In genomic region chr19:3994932-3995331, GRCm38 (mm10) we compare ENCODE assay signal across 20 mouse cellular contexts. TPM values are rescaled to one million over a fixed set of nuclear protein-coding genes. Genes with fewer than 3 reads are reported as not detected.
"Had no signal": no experiment of that assay in that cellular context is flagged by ENCODE, and none has a peak within 500 bp of the region (broad histone marks: within the 10 kb centered on the region; RNA-seq: fewer than 3 reads in every experiment).

No protein-coding gene starts in this region.

- H3K9me3 ChIP-seq: lung, embryonic 15.5 days; megakaryocyte, embryonic 14.5 days; midbrain, embryonic 13.5 days; midbrain, embryonic 15.5 days; neural tube, embryonic 12.5 days; stomach, embryonic 15.5 days had no signal

- H3K27ac ChIP-seq: lung, embryonic 15.5 days; macrophage; midbrain, embryonic 13.5 days; midbrain, embryonic 15.5 days; neural tube, embryonic 12.5 days; stomach, embryonic 15.5 days; stomach, postnatal 0 days had no signal

- H3K4me2 ChIP-seq: lung, embryonic 15.5 days; midbrain, embryonic 11.5 days; midbrain, embryonic 13.5 days; midbrain, embryonic 15.5 days; neural tube, embryonic 12.5 days; stomach, embryonic 15.5 days had no signal

- ATAC-seq: midbrain, embryonic 13.5 days; midbrain, embryonic 15.5 days had no signal

- H3K9ac ChIP-seq: lung, embryonic 15.5 days; midbrain, embryonic 13.5 days; midbrain, embryonic 15.5 days; neural tube, embryonic 12.5 days; stomach, embryonic 15.5 days had no signal

- H3K27me3 ChIP-seq: lung, embryonic 15.5 days; midbrain, embryonic 13.5 days; neural tube, embryonic 12.5 days; stomach, embryonic 15.5 days had no signal

- DNase-seq: lung, adult 2 months; lung, postnatal 14 days; right cerebral cortex, postnatal 14 days; thymus, adult 2 months; thymus, postnatal 25 days; thymus, postnatal 4 days had no signal

- H3K36me3 ChIP-seq: lung, embryonic 15.5 days; midbrain, embryonic 13.5 days; midbrain, embryonic 15.5 days; neural tube, embryonic 12.5 days; stomach, embryonic 15.5 days had no signal

- H3K4me3 ChIP-seq: lung, embryonic 15.5 days; megakaryocyte, embryonic 14.5 days; midbrain, embryonic 13.5 days; midbrain, embryonic 15.5 days; neural tube, embryonic 12.5 days; stomach, embryonic 15.5 days had no signal

RNA-seq across cellular contexts. Expression of gene Tbx10, which starts 2.4 kb away (rescaled TPM):
- polyA plus RNA-seq: lung, embryonic 15.5 days; lung, postnatal 0 days; macrophage; midbrain, embryonic 11.5 days; midbrain, embryonic 13.5 days; midbrain, embryonic 15.5 days; midbrain, postnatal 0 days; neural tube, embryonic 12.5 days; neural tube, embryonic 14.5 days; spleen, adult 2 months; stomach, postnatal 0 days; urinary bladder, adult 2 months had no signal

RNA-seq across cellular contexts. Expression of gene Doc2g, which starts 8.2 kb away (rescaled TPM):
- polyA plus RNA-seq: macrophage had no signal
